Mouse (Mus musculus) limb, embryonic 10.5 days (tissue): ENCODE measurements around the gene Fndc4. TPM values are rescaled to one million over a fixed set of nuclear protein-coding genes. Genes with fewer than 3 reads are reported as not detected.

ENCODE experiments used
- DNase-seq: peaks from one replicate; pipeline ENCODE4 v3.0.0-alpha.2; 2017; ENCODE audit warnings: low spot score
- H3K27ac ChIP-seq: fragments of 300-500 bp; sonication (generic); 2 replicates; pipeline ENCODE4 v1.5.1; 2016; ENCODE audit warnings: mild to moderate bottlenecking
- H3K27me3 ChIP-seq: fragments of 300-500 bp; sonication (generic); 2 replicates; pipeline ENCODE4 v1.6.1; 2016; ENCODE audit warnings: low read depth, mild to moderate bottlenecking; ENCODE audit not compliant: poor library complexity, severe bottlenecking
- H3K36me3 ChIP-seq: fragments of 300-500 bp; sonication (generic); 2 replicates; pipeline ENCODE4 v1.6.1; 2016; ENCODE audit warnings: mild to moderate bottlenecking, moderate library complexity
- H3K4me1 ChIP-seq: fragments of 300-500 bp; sonication (generic); 2 replicates; pipeline ENCODE4 v1.6.1; 2016
- H3K4me3 ChIP-seq: fragments of 300-500 bp; sonication (generic); 2 replicates; pipeline ENCODE4 v1.5.1; 2016; ENCODE audit warnings: mild to moderate bottlenecking, moderate library complexity
- H3K9me3 ChIP-seq: fragments of 300-500 bp; sonication (generic); replicated peaks from 2 replicates; pipeline ENCODE4 v1.6.1; 2016; ENCODE audit warnings: mild to moderate bottlenecking
- WGBS: fragments of 180-500 bp; shearing (Covaris S2); methylation state at CpG from one replicate; pipeline ENCODE4 v1.1.7; 2016; 5-methylcytosine and 5-hydroxymethylcytosine counted together
- polyA plus RNA-seq: library from polyadenylated mRNA; unstranded; fragments of >200 nt; fragmentation: Nextera tagmentation; extraction: Ambion mirVana; gene quantifications from 2 replicates; pipeline ENCODE4 v1.2.1, GENCODE M21; 2016

Fndc4 gene
- 69.0 and 70.6 TPM in 2 replicates for polyA plus RNA-seq

GRCm38 (mm10) chr5:31295606-31296141 lies at the start of gene Fndc4:
TSS of gene Fndc4 (minus strand) at chr5:31296080.
- H3K4me1 ChIP-seq, result peaks cover 32% of the 10 kb centered on the region
- DNase-seq, result peak; percentile 82
- H3K27me3 ChIP-seq, result no peaks in the 10 kb centered on the region
- H3K9me3 ChIP-seq, result no peaks in the 10 kb centered on the region
- H3K4me3 ChIP-seq, result peak within 1 kb of the TSS; percentile 75
- WGBS, result under 1% methylated on average over 46 of the region's 46 CpGs
- peaks cover 22% of the 10 kb centered on the region for H3K36me3 ChIP-seq
- H3K27ac ChIP-seq, result peak within 1 kb of the TSS; percentile 89

- Histone ChIP-seq H3K4me1 (no peaks in the 10 kb centered on the region), H3K4me3 (no peak overlapping the region), H3K27me3 (no peaks in the 10 kb centered on the region), H3K27ac (no peak overlapping the region), H3K36me3 (no peaks in the 10 kb centered on the region), H3K9me3 (no peaks in the 10 kb centered on the region; the same call in 1 of the 2 replicates)
- peak; percentile 56 for DNase-seq
- 41% methylated on average over 7 of the region's 7 CpGs for WGBS
Measured at GRCm38 (mm10) chr5:31328255-31328654, 32.4 kb upstream of the Fndc4 start.

GRCm38 (mm10) chr5:31326850-31327249 lies 31.0 kb upstream of the Fndc4 start:
- H3K4me3 ChIP-seq, result no peak overlapping the region
- H3K27me3 ChIP-seq, result no peaks in the 10 kb centered on the region
- no peaks in the 10 kb centered on the region for H3K36me3 ChIP-seq
- WGBS, result 22% methylated on average over 5 of the region's 5 CpGs
- no peaks in the 10 kb centered on the region for H3K9me3 ChIP-seq
- no peak overlapping the region for H3K27ac ChIP-seq
- no peak for DNase-seq
- no peaks in the 10 kb centered on the region for H3K4me1 ChIP-seq

- WGBS, result 68% methylated on average over 3 of the region's 3 CpGs
- no peaks in the 10 kb centered on the region for H3K9me3 ChIP-seq
- H3K36me3 ChIP-seq, result no peaks in the 10 kb centered on the region
- no peaks in the 10 kb centered on the region for H3K27me3 ChIP-seq
- H3K4me1 ChIP-seq, result no peaks in the 10 kb centered on the region
- DNase-seq, result no peak
- H3K4me3 ChIP-seq, result no peak overlapping the region
- H3K27ac ChIP-seq, result no peak overlapping the region
Measured at GRCm38 (mm10) chr5:31324085-31324484, 28.2 kb upstream of the Fndc4 start.

GRCm38 (mm10) chr5:31322776-31323175 lies 26.9 kb upstream of the Fndc4 start:
- Histone ChIP-seq H3K4me1 (no peaks in the 10 kb centered on the region), H3K27ac (no peak overlapping the region), H3K36me3 (no peaks in the 10 kb centered on the region), H3K9me3 (no peaks in the 10 kb centered on the region), H3K27me3 (no peaks in the 10 kb centered on the region), H3K4me3 (no peak overlapping the region)
- DNase-seq, result no peak
- WGBS, result 90% methylated on average over 3 of the region's 3 CpGs

- Histone ChIP-seq H3K9me3 (no peaks in the 10 kb centered on the region), H3K27ac (no peak overlapping the region), H3K36me3 (no peaks in the 10 kb centered on the region), H3K27me3 (no peaks in the 10 kb centered on the region), H3K4me3 (no peak overlapping the region), H3K4me1 (no peaks in the 10 kb centered on the region)
- DNase-seq, result no peak
- WGBS, result 86% methylated on average over 8 of the region's 8 CpGs
Measured at GRCm38 (mm10) chr5:31312806-31313205, 16.9 kb upstream of the Fndc4 start.

GRCm38 (mm10) chr5:31303093-31303492 lies 7.2 kb upstream of the Fndc4 start:
- no peaks in the 10 kb centered on the region for H3K4me1 ChIP-seq
- WGBS, result 95% methylated on average over 6 of the region's 6 CpGs
- H3K4me3 ChIP-seq, result no peak overlapping the region
- DNase-seq, result no peak
- H3K9me3 ChIP-seq, result no peaks in the 10 kb centered on the region
- H3K27ac ChIP-seq, result no peak overlapping the region
- H3K27me3 ChIP-seq, result no peaks in the 10 kb centered on the region
- no peaks in the 10 kb centered on the region for H3K36me3 ChIP-seq

GRCm38 (mm10) chr5:31301866-31302265 lies 6.0 kb upstream of the Fndc4 start:
- WGBS, result 74% methylated on average over 8 of the region's 8 CpGs
- Histone ChIP-seq H3K4me1 (no peaks in the 10 kb centered on the region), H3K27me3 (no peaks in the 10 kb centered on the region), H3K9me3 (no peaks in the 10 kb centered on the region), H3K36me3 (no peaks in the 10 kb centered on the region), H3K4me3 (no peak overlapping the region), H3K27ac (no peak overlapping the region)
- no peak for DNase-seq

GRCm38 (mm10) chr5:31298486-31298885 lies 2.6 kb upstream of the Fndc4 start:
- no peak overlapping the region for H3K27ac ChIP-seq
- DNase-seq, result no peak
- no peaks in the 10 kb centered on the region for H3K9me3 ChIP-seq
- peaks cover 9% of the 10 kb centered on the region for H3K36me3 ChIP-seq
- H3K27me3 ChIP-seq, result no peaks in the 10 kb centered on the region
- H3K4me1 ChIP-seq, result peaks cover 25% of the 10 kb centered on the region
- WGBS, result 73% methylated on average over 2 of the region's 2 CpGs
- no peak overlapping the region for H3K4me3 ChIP-seq

GRCm38 (mm10) chr5:31297981-31298380 lies 2.1 kb upstream of the Fndc4 start:
- Histone ChIP-seq H3K9me3 (no peaks in the 10 kb centered on the region), H3K4me1 (peaks cover 25% of the 10 kb centered on the region), H3K4me3 (no peak overlapping the region), H3K27me3 (no peaks in the 10 kb centered on the region), H3K27ac (no peak overlapping the region), H3K36me3 (peaks cover 14% of the 10 kb centered on the region)
- DNase-seq, result no peak
- 89% methylated on average over 3 of the region's 3 CpGs for WGBS

- Histone ChIP-seq H3K27ac (no peak within 1 kb of the TSS), H3K4me3 (peak within 1 kb of the TSS; percentile 75; the same call in 1 of the 2 replicates), H3K4me1 (peaks cover 25% of the 10 kb centered on the region), H3K9me3 (no peaks in the 10 kb centered on the region), H3K27me3 (no peaks in the 10 kb centered on the region), H3K36me3 (peaks cover 22% of the 10 kb centered on the region)
- no peak for DNase-seq
- 82% methylated on average over 13 of the region's 13 CpGs for WGBS
Measured at GRCm38 (mm10) chr5:31297047-31297757, 1.3 kb upstream of the Fndc4 start, which contains the start of gene Gckr. TSS of gene Gckr (plus strand) at chr5:31297443.

GRCm38 (mm10) chr5:31294964-31295605 lies 795 bp downstream of the Fndc4 start:
- peak overlapping the region; percentile 75 for H3K4me3 ChIP-seq
- H3K27ac ChIP-seq, result peak overlapping the region; percentile 89
- H3K27me3 ChIP-seq, result no peaks in the 10 kb centered on the region
- H3K4me1 ChIP-seq, result peaks cover 37% of the 10 kb centered on the region
- 7% methylated on average over 29 of the region's 29 CpGs for WGBS
- H3K9me3 ChIP-seq, result no peaks in the 10 kb centered on the region
- DNase-seq, result no peak
- H3K36me3 ChIP-seq, result peaks cover 22% of the 10 kb centered on the region

- Histone ChIP-seq H3K4me3 (peak overlapping the region; percentile 56), H3K27ac (peak overlapping the region; percentile 78), H3K4me1 (peaks cover 41% of the 10 kb centered on the region), H3K27me3 (no peaks in the 10 kb centered on the region), H3K9me3 (no peaks in the 10 kb centered on the region), H3K36me3 (peaks cover 33% of the 10 kb centered on the region)
- WGBS, result 6% methylated on average over 9 of the region's 9 CpGs
- no peak for DNase-seq
Measured at GRCm38 (mm10) chr5:31291361-31291688, 4.6 kb downstream of the Fndc4 start.
